Comparison of ENCODE assay signal across 8 mouse cellular contexts in genomic region chr9:75409031-75409851, GRCm38 (mm10). TPM values are rescaled to one million over a fixed set of nuclear protein-coding genes. Genes with fewer than 3 reads are reported as not detected.
DNase-seq lines count a peak whose midpoint lies in the region; ATAC-seq and TF ChIP-seq lines count a peak whose summit lies in the region.

No protein-coding gene starts in this region.

- under 1% methylated on average over 61 of the region's 90 CpGs for WGBS in forebrain, embryonic 11.5 days
- under 1% methylated on average over 64 of the region's 90 CpGs for WGBS in heart, embryonic 15.5 days
- under 1% methylated on average over 70 of the region's 90 CpGs for WGBS in liver, embryonic 16.5 days (ENCODE audit: insufficient replicate concordance)
- under 1% methylated on average over 55 of the region's 90 CpGs for WGBS in neural tube, embryonic 11.5 days
- under 1% methylated on average over 85 of the region's 90 CpGs for WGBS in stomach, embryonic 16.5 days

- peak; percentile 94 for ATAC-seq in forebrain, embryonic 11.5 days (replicated peaks; ENCODE audit: low FRiP score)
- peak; percentile 82 for ATAC-seq in heart, embryonic 15.5 days (replicated peaks; ENCODE audit: insufficient number of reproducible peaks, insufficient read depth, low FRiP score, low read depth)
- ATAC-seq in liver, embryonic 16.5 days (ENCODE audit: low read depth) = peak; percentile 58
- ATAC-seq in neural tube, embryonic 11.5 days (ENCODE audit: insufficient read depth, low FRiP score, low TSS enrichment) = peak; percentile 92
- ATAC-seq in stomach, embryonic 16.5 days (ENCODE audit: insufficient read depth, low FRiP score) = peak; percentile 85

- H3K4me1 ChIP-seq in E14TG2a.4 (replicated peaks; ENCODE audit: low read depth, low read length) = peaks cover 87% of the 10 kb centered on the region
- 0 out of 2 replicates have a peak, but pooled peaks cover 3% of the 10 kb centered on the region for H3K4me1 ChIP-seq in forebrain, embryonic 11.5 days (replicated peaks; ENCODE audit: control insufficient read depth, insufficient read depth, low read length)
- H3K4me1 ChIP-seq in heart, embryonic 15.5 days (replicated peaks) = peaks cover 49% of the 10 kb centered on the region
- H3K4me1 ChIP-seq in liver, embryonic 16.5 days (ENCODE audit: control insufficient read depth, low read depth, low read length) = peaks cover 29% of the 10 kb centered on the region
- peaks cover 14% of the 10 kb centered on the region; the same call in 1 of the 2 replicates for H3K4me1 ChIP-seq in neural tube, embryonic 11.5 days (ENCODE audit: control insufficient read depth, insufficient read depth, low read length)
- peaks cover 26% of the 10 kb centered on the region for H3K4me1 ChIP-seq in stomach, embryonic 16.5 days (ENCODE audit: control insufficient read depth, insufficient read depth, low read length)

- H3K9me3 ChIP-seq in E14TG2a.4 (ENCODE audit: low read length) = no peaks in the 10 kb centered on the region
- H3K9me3 ChIP-seq in forebrain, embryonic 11.5 days (ENCODE audit: control insufficient read depth, low read length) = no peaks in the 10 kb centered on the region
- no peaks in the 10 kb centered on the region for H3K9me3 ChIP-seq in heart, embryonic 15.5 days (replicated peaks)
- no peaks in the 10 kb centered on the region for H3K9me3 ChIP-seq in liver, embryonic 16.5 days (replicated peaks; ENCODE audit: control insufficient read depth, low read length)
- no peaks in the 10 kb centered on the region for H3K9me3 ChIP-seq in neural tube, embryonic 11.5 days (ENCODE audit: control insufficient read depth, low read length)
- H3K9me3 ChIP-seq in stomach, embryonic 16.5 days (replicated peaks; ENCODE audit: control insufficient read depth, low read length) = no peaks in the 10 kb centered on the region

- DNase-seq in c-Kit-positive CD71-positive TER-119-positive erythroid progenitor cells, embryonic 14.5 days (ENCODE audit: low spot score) = peak; percentile 47
- DNase-seq in forebrain, embryonic 11.5 days (ENCODE audit: low spot score) = peak; percentile 82
- DNase-seq in kidney, postnatal 14 days = peak; percentile 88
- peak; percentile 76 for DNase-seq in neural tube, embryonic 11.5 days (ENCODE audit: low spot score)

- peak overlapping the region; percentile 53 for H3K4me2 ChIP-seq in forebrain, embryonic 11.5 days (ENCODE audit: low read depth, low read length, severe bottlenecking)
- peak overlapping the region; percentile 87 for H3K4me2 ChIP-seq in heart, embryonic 15.5 days
- peak overlapping the region; percentile 93 for H3K4me2 ChIP-seq in liver, embryonic 16.5 days (ENCODE audit: low read depth, low read length)
- peak overlapping the region; percentile 44 for H3K4me2 ChIP-seq in neural tube, embryonic 11.5 days (ENCODE audit: low read depth)
- H3K4me2 ChIP-seq in stomach, embryonic 16.5 days (ENCODE audit: low read depth, low read length) = peak overlapping the region; percentile 88

- no peak for TF ChIP-seq CTCF in E14TG2a.4 (conservative IDR thresholded peaks at IDR 0.05; ENCODE audit: low read length)

- peak overlapping the region; percentile 95 for H3K9ac ChIP-seq in forebrain, embryonic 11.5 days (ENCODE audit: low read length)
- peak overlapping the region; percentile 79 for H3K9ac ChIP-seq in heart, embryonic 15.5 days
- peak overlapping the region; percentile 88 for H3K9ac ChIP-seq in liver, embryonic 16.5 days (ENCODE audit: low read depth, low read length)
- H3K9ac ChIP-seq in neural tube, embryonic 11.5 days (ENCODE audit: low read length) = peak overlapping the region; percentile 98
- peak overlapping the region; percentile 91 for H3K9ac ChIP-seq in stomach, embryonic 16.5 days (ENCODE audit: low read length)

- no peaks in the 10 kb centered on the region for H3K27me3 ChIP-seq in E14TG2a.4 (ENCODE audit: insufficient read depth, low read length)
- H3K27me3 ChIP-seq in forebrain, embryonic 11.5 days (ENCODE audit: control insufficient read depth, insufficient read depth, low read length) = no peaks in the 10 kb centered on the region
- no peaks in the 10 kb centered on the region for H3K27me3 ChIP-seq in heart, embryonic 15.5 days
- no peaks in the 10 kb centered on the region for H3K27me3 ChIP-seq in liver, embryonic 16.5 days (ENCODE audit: control insufficient read depth, insufficient read depth, low read depth, low read length)
- H3K27me3 ChIP-seq in neural tube, embryonic 11.5 days (ENCODE audit: control insufficient read depth, insufficient read depth, low read length) = no peaks in the 10 kb centered on the region
- no peaks in the 10 kb centered on the region for H3K27me3 ChIP-seq in stomach, embryonic 16.5 days (ENCODE audit: control insufficient read depth, insufficient read depth, low read length)

- H3K27ac ChIP-seq in forebrain, embryonic 11.5 days (ENCODE audit: low read depth, low read length) = peak overlapping the region; percentile 99
- H3K27ac ChIP-seq in heart, embryonic 15.5 days = peak overlapping the region; percentile 99
- peak overlapping the region; percentile 95 for H3K27ac ChIP-seq in liver, embryonic 16.5 days (ENCODE audit: low read length)
- H3K27ac ChIP-seq in neural tube, embryonic 11.5 days (ENCODE audit: low read depth, low read length) = peak overlapping the region; percentile 99
- H3K27ac ChIP-seq in stomach, embryonic 16.5 days (ENCODE audit: low read length) = peak overlapping the region; percentile 96

- peak overlapping the region; percentile 91 for H3K4me3 ChIP-seq in E14TG2a.4 (replicated peaks; ENCODE audit: low read length)
- peak overlapping the region; percentile 89 for H3K4me3 ChIP-seq in forebrain, embryonic 11.5 days (ENCODE audit: low read depth, low read length)
- H3K4me3 ChIP-seq in heart, embryonic 15.5 days = peak overlapping the region; percentile 80
- peak overlapping the region; percentile 94 for H3K4me3 ChIP-seq in liver, embryonic 16.5 days (ENCODE audit: low read depth, low read length)
- H3K4me3 ChIP-seq in neural tube, embryonic 11.5 days (ENCODE audit: low read depth, low read length) = peak overlapping the region; percentile 78
- peak overlapping the region; percentile 65 for H3K4me3 ChIP-seq in stomach, embryonic 16.5 days (replicated peaks; ENCODE audit: low read length)

- H3K36me3 ChIP-seq in E14TG2a.4 (ENCODE audit: insufficient read depth, low read length) = peaks cover 26% of the 10 kb centered on the region
- no peaks in the 10 kb centered on the region for H3K36me3 ChIP-seq in forebrain, embryonic 11.5 days (ENCODE audit: control insufficient read depth, insufficient read depth, low read length)
- no peaks in the 10 kb centered on the region for H3K36me3 ChIP-seq in heart, embryonic 15.5 days
- no peaks in the 10 kb centered on the region for H3K36me3 ChIP-seq in liver, embryonic 16.5 days (ENCODE audit: control insufficient read depth, insufficient read depth)
- H3K36me3 ChIP-seq in neural tube, embryonic 11.5 days (ENCODE audit: control insufficient read depth, insufficient read depth, low read length) = no peaks in the 10 kb centered on the region
- H3K36me3 ChIP-seq in stomach, embryonic 16.5 days (ENCODE audit: control insufficient read depth, insufficient read depth, low read length) = no peaks in the 10 kb centered on the region

RNA-seq across cellular contexts. Expression of gene Mapk6, which starts 0.6 kb away (rescaled TPM):
- polyA plus RNA-seq in forebrain, embryonic 11.5 days (2014; fragmentation: Nextera tagmentation; extraction: Ambion mirVana) = 179 and 181 TPM in 2 replicates
- 36.4 and 42.3 TPM in 2 replicates for polyA plus RNA-seq in heart, embryonic 15.5 days (2015; fragmentation: Nextera tagmentation; extraction: Ambion mirVana)
- 14.3 and 15.5 TPM in 2 replicates for polyA plus RNA-seq in liver, embryonic 16.5 days (2015; fragmentation: Nextera tagmentation; extraction: Ambion mirVana)
- 204 and 213 TPM in 2 replicates for polyA plus RNA-seq in neural tube, embryonic 11.5 days (2014; fragmentation: Nextera tagmentation; extraction: Ambion mirVana)
- 49.1 and 51.9 TPM in 2 replicates for polyA plus RNA-seq in stomach, embryonic 16.5 days (2015; fragmentation: Nextera tagmentation; extraction: Ambion mirVana)

RNA-seq across cellular contexts. Expression of gene Leo1, which starts 32.1 kb away (rescaled TPM):
- 52.6 and 52.8 TPM in 2 replicates for polyA plus RNA-seq in forebrain, embryonic 11.5 days (2014; fragmentation: Nextera tagmentation; extraction: Ambion mirVana)
- polyA plus RNA-seq in heart, embryonic 15.5 days (2015; fragmentation: Nextera tagmentation; extraction: Ambion mirVana) = 27.1 and 27.7 TPM in 2 replicates
- polyA plus RNA-seq in liver, embryonic 16.5 days (2015; fragmentation: Nextera tagmentation; extraction: Ambion mirVana) = 13.2 TPM in 2 replicates
- 47.0 and 50.9 TPM in 2 replicates for polyA plus RNA-seq in neural tube, embryonic 11.5 days (2014; fragmentation: Nextera tagmentation; extraction: Ambion mirVana)
- 33.3 and 34.9 TPM in 2 replicates for polyA plus RNA-seq in stomach, embryonic 16.5 days (2015; fragmentation: Nextera tagmentation; extraction: Ambion mirVana)

Comparison
In these comparisons a context has a peak if more than half of its experiments do, and no peak if none do; other contexts are left out.
1. Peak in every context shown above with its lines: DNase-seq, ATAC-seq, H3K4me3 ChIP-seq and H3K27ac ChIP-seq.